Mouse (Mus musculus): ENCODE results near the gene Csad. TPM values are rescaled to one million over a fixed set of nuclear protein-coding genes. Genes with fewer than 3 reads are reported as not detected.
"Not testable (repeated sequence)": the region's sequence is repeated elsewhere in the genome, so short reads cannot be mapped to it uniquely, and the experiment has no call there.

The Csad gene
- polyA plus RNA-seq, 1 experiment: 181 TPM

- H3K4me3 ChIP-seq (ENCODE audit: insufficient read depth, low read depth, low read length): peak overlapping the region; percentile 95
- peaks cover 16% of the 10 kb centered on the region for H3K4me1 ChIP-seq (ENCODE audit: control insufficient read depth, insufficient read depth, insufficient read length, low read length)
- peak overlapping the region; percentile 95 for H3K27ac ChIP-seq (replicated peaks; ENCODE audit: low read depth, low read length)
Observed at GRCm38 (mm10) chr15:102242404-102243228, 38.1 kb upstream of the Csad start.

GRCm38 (mm10) chr15:102240607-102241006 is 36.1 kb upstream of the Csad start:
- Histone ChIP-seq H3K27ac (replicated peaks; ENCODE audit: low read depth, low read length) (peak overlapping the region; percentile 93), H3K4me1 (ENCODE audit: control insufficient read depth, insufficient read depth, insufficient read length, low read length) (peaks cover 20% of the 10 kb centered on the region), H3K4me3 (ENCODE audit: insufficient read depth, low read depth, low read length) (0 out of 2 replicates have a peak overlapping the region, but pooled peaks have one; percentile 8)

GRCm38 (mm10) chr15:102239851-102240250 is 35.3 kb upstream of the Csad start:
- peaks cover 25% of the 10 kb centered on the region for H3K4me1 ChIP-seq (ENCODE audit: control insufficient read depth, insufficient read depth, insufficient read length, low read length)
- peak overlapping the region; percentile 18 for H3K27ac ChIP-seq (replicated peaks; ENCODE audit: low read depth, low read length)
- H3K4me3 ChIP-seq (ENCODE audit: insufficient read depth, low read depth, low read length): no peak overlapping the region

- H3K4me1 ChIP-seq (ENCODE audit: control insufficient read depth, insufficient read depth, insufficient read length, low read length): peaks cover 30% of the 10 kb centered on the region
- peak overlapping the region; percentile 49 for H3K27ac ChIP-seq (replicated peaks; ENCODE audit: low read depth, low read length)
Observed at GRCm38 (mm10) chr15:102239260-102239590, 34.7 kb upstream of the Csad start.

GRCm38 (mm10) chr15:102238543-102239259 is 34.2 kb upstream of the Csad start:
- peaks cover 27% of the 10 kb centered on the region for H3K4me1 ChIP-seq (ENCODE audit: control insufficient read depth, insufficient read depth, insufficient read length, low read length)
- H3K27ac ChIP-seq (replicated peaks; ENCODE audit: low read depth, low read length): no peak overlapping the region
- no peak overlapping the region for H3K4me3 ChIP-seq (ENCODE audit: insufficient read depth, low read depth, low read length)

More at GRCm38 (mm10) chr15:102239260-102239590, 34.7 kb upstream of the Csad start:
- H3K4me3 ChIP-seq (ENCODE audit: insufficient read depth, low read depth, low read length): 0 out of 2 replicates have a peak overlapping the region, but pooled peaks have one; percentile 11

- Histone ChIP-seq H3K4me1 (ENCODE audit: control insufficient read depth, insufficient read depth, insufficient read length, low read length) (peaks cover 20% of the 10 kb centered on the region), H3K4me3 (ENCODE audit: insufficient read depth, low read depth, low read length) (peak overlapping the region; percentile 29), H3K27ac (replicated peaks; ENCODE audit: low read depth, low read length) (peak overlapping the region; percentile 50)
Observed at GRCm38 (mm10) chr15:102235371-102236027, 31.0 kb upstream of the Csad start.

- Histone ChIP-seq H3K4me1 (ENCODE audit: control insufficient read depth, insufficient read depth, insufficient read length, low read length) (peaks cover 20% of the 10 kb centered on the region), H3K4me3 (ENCODE audit: insufficient read depth, low read depth, low read length) (no peak overlapping the region), H3K27ac (replicated peaks; ENCODE audit: low read depth, low read length) (no peak overlapping the region)
Observed at GRCm38 (mm10) chr15:102233896-102234295, 29.4 kb upstream of the Csad start.

GRCm38 (mm10) chr15:102232764-102233163 is 28.2 kb upstream of the Csad start:
- Histone ChIP-seq H3K27ac (replicated peaks; ENCODE audit: low read depth, low read length) (no peak overlapping the region), H3K4me1 (ENCODE audit: control insufficient read depth, insufficient read depth, insufficient read length, low read length) (peaks cover 20% of the 10 kb centered on the region), H3K4me3 (ENCODE audit: insufficient read depth, low read depth, low read length) (no peak overlapping the region)

- H3K27ac ChIP-seq (replicated peaks; ENCODE audit: low read depth, low read length): no peak within 1 kb of the TSS
- no peak within 1 kb of the TSS for H3K4me3 ChIP-seq (ENCODE audit: insufficient read depth, low read depth, low read length)
- peaks cover 20% of the 10 kb centered on the region for H3K4me1 ChIP-seq (ENCODE audit: control insufficient read depth, insufficient read depth, insufficient read length, low read length)
Observed at GRCm38 (mm10) chr15:102231748-102232147, 27.2 kb upstream of the Csad start, which contains the start of gene Itgb7. Gene Itgb7 (minus strand): TSS chr15:102231944.

- peaks cover 16% of the 10 kb centered on the region for H3K4me1 ChIP-seq (ENCODE audit: control insufficient read depth, insufficient read depth, insufficient read length, low read length)
- no peak overlapping the region for H3K27ac ChIP-seq (replicated peaks; ENCODE audit: low read depth, low read length)
- no peak overlapping the region for H3K4me3 ChIP-seq (ENCODE audit: insufficient read depth, low read depth, low read length)
Observed at GRCm38 (mm10) chr15:102230408-102231321, 26.1 kb upstream of the Csad start.

- not testable (repeated sequence) for H3K27ac ChIP-seq (replicated peaks; ENCODE audit: low read depth, low read length); H3K4me3 ChIP-seq (ENCODE audit: insufficient read depth, low read depth, low read length); H3K4me1 ChIP-seq (ENCODE audit: control insufficient read depth, insufficient read depth, insufficient read length, low read length)
Observed at GRCm38 (mm10) chr15:102225619-102226018, 21.1 kb upstream of the Csad start.

- H3K4me1 ChIP-seq (ENCODE audit: control insufficient read depth, insufficient read depth, insufficient read length, low read length): no peaks in the 10 kb centered on the region
- H3K27ac ChIP-seq (replicated peaks; ENCODE audit: low read depth, low read length): no peak overlapping the region
- peak overlapping the region; percentile 49 for H3K4me3 ChIP-seq (ENCODE audit: insufficient read depth, low read depth, low read length)
Observed at GRCm38 (mm10) chr15:102224992-102225617, 20.6 kb upstream of the Csad start.

- Histone ChIP-seq H3K4me3 (ENCODE audit: insufficient read depth, low read depth, low read length) (peak overlapping the region; percentile 49), H3K4me1 (ENCODE audit: control insufficient read depth, insufficient read depth, insufficient read length, low read length) (no peaks in the 10 kb centered on the region), H3K27ac (replicated peaks; ENCODE audit: low read depth, low read length) (no peak overlapping the region)
Observed at GRCm38 (mm10) chr15:102224186-102224991, 19.9 kb upstream of the Csad start.

Data from brown adipose tissue, adult 24 weeks (tissue).